Mouse (Mus musculus): ENCODE measurements around the gene Inmt. TPM values are rescaled to one million over a fixed set of nuclear protein-coding genes. Genes with fewer than 3 reads are reported as not detected.

Gene Inmt
- total and polyA plus RNA-seq, 2 experiments from 2014 or later = not detected

GRCm38 (mm10) chr6:55173171-55173570 lies 1.7 kb downstream of the Inmt start:
- no peaks in the 10 kb centered on the region for H3K9me3 ChIP-seq (ENCODE audit: low read length)
- H3K36me3 ChIP-seq (ENCODE audit: insufficient read depth, low read length) = no peaks in the 10 kb centered on the region
- ATAC-seq (ENCODE audit: low FRiP score) (no peak), DNase-seq (ENCODE audit: low spot score) (no peak)
- H3K4me1 ChIP-seq (ENCODE audit: insufficient read depth, low read length) = no peaks in the 10 kb centered on the region
- no peak overlapping the region for H3K9ac ChIP-seq (replicated peaks; ENCODE audit: low read length, poor library complexity, severe bottlenecking)
- H3K4me2 ChIP-seq (ENCODE audit: low read depth, low read length, poor library complexity, severe bottlenecking) = no peak overlapping the region
- no peak overlapping the region for H3K27ac ChIP-seq (ENCODE audit: low read depth, low read length)
- WGBS = 69% methylated on average over 10 of the region's 10 CpGs
- H3K4me3 ChIP-seq (ENCODE audit: low read depth, low read length) = no peak overlapping the region
- no peaks in the 10 kb centered on the region for H3K27me3 ChIP-seq (ENCODE audit: insufficient read depth, low read length)
- no peak for TF ChIP-seq CTCF (IDR thresholded peaks at IDR 0.05)

- Histone ChIP-seq H3K27ac (ENCODE audit: low read depth, low read length) (no peak overlapping the region), H3K4me1 (ENCODE audit: insufficient read depth, low read length) (no peaks in the 10 kb centered on the region), H3K36me3 (ENCODE audit: insufficient read depth, low read length) (no peaks in the 10 kb centered on the region), H3K27me3 (ENCODE audit: insufficient read depth, low read length) (no peaks in the 10 kb centered on the region), H3K4me2 (ENCODE audit: low read depth, low read length, poor library complexity, severe bottlenecking) (no peak overlapping the region), H3K4me3 (ENCODE audit: low read depth, low read length) (no peak overlapping the region), H3K9me3 (ENCODE audit: low read length) (no peaks in the 10 kb centered on the region), H3K9ac (replicated peaks; ENCODE audit: low read length, poor library complexity, severe bottlenecking) (no peak overlapping the region)
- peak; percentile 64 for TF ChIP-seq CTCF (IDR thresholded peaks at IDR 0.05)
- ATAC-seq (ENCODE audit: low FRiP score) (no peak), DNase-seq (ENCODE audit: low spot score) (peak; percentile 44)
- WGBS = 59% methylated on average over 4 of the region's 4 CpGs
Measured at GRCm38 (mm10) chr6:55171638-55172037, 3.2 kb downstream of the Inmt start.

- no peak overlapping the region for H3K9ac ChIP-seq (replicated peaks; ENCODE audit: low read length, poor library complexity, severe bottlenecking)
- no peaks in the 10 kb centered on the region for H3K27me3 ChIP-seq (ENCODE audit: insufficient read depth, low read length)
- H3K36me3 ChIP-seq (ENCODE audit: insufficient read depth, low read length) = no peaks in the 10 kb centered on the region
- H3K4me2 ChIP-seq (ENCODE audit: low read depth, low read length, poor library complexity, severe bottlenecking) = no peak overlapping the region
- ATAC-seq (ENCODE audit: low FRiP score) = no peak
- TF ChIP-seq CTCF (IDR thresholded peaks at IDR 0.05) = no peak
- WGBS = 61% methylated on average over 5 of the region's 5 CpGs
- DNase-seq (ENCODE audit: low spot score) = no peak
- H3K9me3 ChIP-seq (ENCODE audit: low read length) = no peaks in the 10 kb centered on the region
- no peak overlapping the region for H3K27ac ChIP-seq (ENCODE audit: low read depth, low read length)
- H3K4me1 ChIP-seq (ENCODE audit: insufficient read depth, low read length) = no peaks in the 10 kb centered on the region
- no peak overlapping the region for H3K4me3 ChIP-seq (ENCODE audit: low read depth, low read length)
Measured at GRCm38 (mm10) chr6:55169818-55170217, 5.0 kb downstream of the Inmt start.

- WGBS = 61% methylated on average over 7 of the region's 7 CpGs
- no peak overlapping the region for H3K4me3 ChIP-seq (ENCODE audit: low read depth, low read length)
- H3K4me1 ChIP-seq (ENCODE audit: insufficient read depth, low read length) = no peaks in the 10 kb centered on the region
- H3K4me2 ChIP-seq (ENCODE audit: low read depth, low read length, poor library complexity, severe bottlenecking) = no peak overlapping the region
- no peak overlapping the region for H3K9ac ChIP-seq (replicated peaks; ENCODE audit: low read length, poor library complexity, severe bottlenecking)
- TF ChIP-seq CTCF (IDR thresholded peaks at IDR 0.05) = peak; percentile 99
- ATAC-seq (ENCODE audit: low FRiP score) (peak; percentile 51; the same call in 1 of the 2 replicates), DNase-seq (ENCODE audit: low spot score) (peak; percentile 84)
- no peaks in the 10 kb centered on the region for H3K27me3 ChIP-seq (ENCODE audit: insufficient read depth, low read length)
- no peaks in the 10 kb centered on the region for H3K9me3 ChIP-seq (ENCODE audit: low read length)
- H3K36me3 ChIP-seq (ENCODE audit: insufficient read depth, low read length) = no peaks in the 10 kb centered on the region
- H3K27ac ChIP-seq (ENCODE audit: low read depth, low read length) = no peak overlapping the region
Measured at GRCm38 (mm10) chr6:55166777-55167463, 7.9 kb downstream of the Inmt start.

- ATAC-seq (ENCODE audit: low FRiP score) = no peak
- WGBS = 54% methylated on average over 8 of the region's 8 CpGs
- H3K27me3 ChIP-seq (ENCODE audit: insufficient read depth, low read length) = no peaks in the 10 kb centered on the region
Measured at GRCm38 (mm10) chr6:55163046-55163584, 11.7 kb downstream of the Inmt start.

GRCm38 (mm10) chr6:55161311-55161761 lies 13.5 kb downstream of the Inmt start:
- no peak for DNase-seq (ENCODE audit: low spot score)
- no peaks in the 10 kb centered on the region for H3K9me3 ChIP-seq (ENCODE audit: low read length)
- no peak overlapping the region for H3K4me3 ChIP-seq (ENCODE audit: low read depth, low read length)
- no peaks in the 10 kb centered on the region for H3K36me3 ChIP-seq (ENCODE audit: insufficient read depth, low read length)
- no peak overlapping the region for H3K4me2 ChIP-seq (ENCODE audit: low read depth, low read length, poor library complexity, severe bottlenecking)
- no peak for ATAC-seq (ENCODE audit: low FRiP score)
- no peaks in the 10 kb centered on the region for H3K27me3 ChIP-seq (ENCODE audit: insufficient read depth, low read length)
- H3K9ac ChIP-seq (replicated peaks; ENCODE audit: low read length, poor library complexity, severe bottlenecking) = no peak overlapping the region
- 80% methylated on average over 5 of the region's 5 CpGs for WGBS
- no peak for TF ChIP-seq CTCF (IDR thresholded peaks at IDR 0.05)
- H3K27ac ChIP-seq (ENCODE audit: low read depth, low read length) = no peak overlapping the region
- no peaks in the 10 kb centered on the region for H3K4me1 ChIP-seq (ENCODE audit: insufficient read depth, low read length)

More at GRCm38 (mm10) chr6:55163046-55163584, 11.7 kb downstream of the Inmt start:
- Histone ChIP-seq H3K9ac (replicated peaks; ENCODE audit: low read length, poor library complexity, severe bottlenecking) (no peak overlapping the region), H3K4me2 (ENCODE audit: low read depth, low read length, poor library complexity, severe bottlenecking) (no peak overlapping the region), H3K9me3 (ENCODE audit: low read length) (no peaks in the 10 kb centered on the region), H3K36me3 (ENCODE audit: insufficient read depth, low read length) (no peaks in the 10 kb centered on the region), H3K27ac (ENCODE audit: low read depth, low read length) (no peak overlapping the region), H3K4me3 (ENCODE audit: low read depth, low read length) (no peak overlapping the region), H3K4me1 (ENCODE audit: insufficient read depth, low read length) (no peaks in the 10 kb centered on the region)
- no peak for TF ChIP-seq CTCF (IDR thresholded peaks at IDR 0.05)
- no peak for DNase-seq (ENCODE audit: low spot score)
